Mouse (Mus musculus) heart, adult 2 months (tissue): ENCODE results near the gene Unc13c. TPM values are rescaled to one million over a fixed set of nuclear protein-coding genes. Genes with fewer than 3 reads are reported as not detected.

Source experiments
- DNase-seq, 2 experiments: peaks; one replicate each; pipeline ENCODE4 v3.0.0; 2021
- H3K27ac ChIP-seq: fragments of 200-600 bp; 2 replicates; pipeline ENCODE4 v1.8.1; 2022
- H3K27me3 ChIP-seq: fragments of 200-500 bp; 2 replicates; pipeline ENCODE4 v1.6.1; 2012; ENCODE audit warnings: mild to moderate bottlenecking, low read length, inconsistent platforms, mixed read lengths; ENCODE audit not compliant: control insufficient read depth, insufficient read depth
- H3K36me3 ChIP-seq: fragments of 200-500 bp; 2 replicates; pipeline ENCODE4 v1.6.1; 2012; ENCODE audit warnings: low read length, inconsistent platforms; ENCODE audit not compliant: control insufficient read depth, insufficient read depth
- H3K4me1 ChIP-seq: fragments of 200-500 bp; 2 replicates; pipeline ENCODE4 v1.6.1; 2011; ENCODE audit warnings: low read length; ENCODE audit not compliant: control insufficient read depth, insufficient read depth
- H3K4me3 ChIP-seq: fragments of 200-600 bp; 2 replicates; pipeline ENCODE4 v1.8.1; 2022
- H3K79me2 ChIP-seq: fragments of 200-500 bp; replicated peaks from 2 replicates; pipeline ENCODE4 v1.6.1; 2012; ENCODE audit warnings: mild to moderate bottlenecking, inconsistent platforms, low read length, moderate library complexity, mixed read lengths; ENCODE audit not compliant: control insufficient read depth, insufficient read depth
- H3K9ac ChIP-seq: fragments of 200-500 bp; 2 replicates; pipeline ENCODE4 v1.6.1; 2012; ENCODE audit warnings: low read depth, mild to moderate bottlenecking, control low read depth, inconsistent platforms, low read length, mixed read lengths
- CTCF ChIP-seq: fragments of 200-600 bp; IDR thresholded peaks from 2 replicates; pipeline ENCODE4 v1.8.1; 2022; ENCODE audit warnings: antibody characterized with exemption, mild to moderate bottlenecking, moderate library complexity
- EP300 ChIP-seq: fragments of 200-500 bp; IDR thresholded peaks from 2 replicates; pipeline ENCODE4 v1.6.1; 2011; ENCODE audit warnings: low read depth, low read length, control low read depth; ENCODE audit not compliant: insufficient read depth
- POLR2A ChIP-seq: fragments of 200-500 bp; IDR thresholded peaks from 2 replicates; pipeline ENCODE4 v1.6.1; 2011; ENCODE audit warnings: mild to moderate bottlenecking, low read depth, low read length, control low read depth; ENCODE audit not compliant: insufficient read depth
- WGBS: fragments of 180-500 bp; shearing (Covaris S2); methylation state at CpG from one replicate; pipeline ENCODE4 v1.1.7; 2018; 5-methylcytosine and 5-hydroxymethylcytosine counted together
- intact Hi-C: fragments of 180-260 bp; cut with DNase I; formaldehyde crosslinking; loops from one replicate; pipeline ENCODE4 v1.15.1; 2025
- polyA plus RNA-seq: library from polyadenylated mRNA; depleted of rRNA; stranded (reverse); fragments of >200 nt; gene quantifications from 2 replicates; pipeline ENCODE4 v1.2.3, GENCODE M21; 2012
- total RNA-seq, 2 experiments: library from RNA; stranded (reverse); gene quantifications; 2 replicates each; pipeline ENCODE4 v1.2.3; 2021

Gene Unc13c
- total and polyA plus RNA-seq, 3 experiments, result 0.02 to 0.23 (median 0.18) TPM

GRCm38 (mm10) chr9:73982597-73983344, 14.0 kb upstream of the Unc13c start:
- peak; percentile 11 to 43 for DNase-seq
- Histone ChIP-seq H3K79me2 (no peaks in the 10 kb centered on the region), H3K9ac (no peak overlapping the region), H3K4me3 (no peak overlapping the region), H3K4me1 (no peaks in the 10 kb centered on the region), H3K27me3 (no peaks in the 10 kb centered on the region), H3K36me3 (no peaks in the 10 kb centered on the region), H3K27ac (no peak overlapping the region)
- TF ChIP-seq CTCF (peak; percentile 87), EP300 (no peak)
- intact Hi-C loops, result loop anchor here (1.0 to 2.0 kb wide), 3 partner anchors 424 to 823 kb away; no protein-coding TSS in a partner anchor
- 9% methylated on average over 6 of the region's 6 CpGs for WGBS

GRCm38 (mm10) chr9:73972327-73972988, 3.7 kb upstream of the Unc13c start:
- WGBS, result 56% methylated on average over 8 of the region's 8 CpGs
- intact Hi-C loops, result no loop called here

GRCm38 (mm10) chr9:73970717-73971116, 2.0 kb upstream of the Unc13c start:
- no peak overlapping the region for H3K27ac ChIP-seq
- TF ChIP-seq POLR2A (no peak), EP300 (no peak), CTCF (no peak)
- H3K9ac ChIP-seq, result no peak overlapping the region
- no peaks in the 10 kb centered on the region; the same call in 1 of the 2 replicates for H3K4me1 ChIP-seq
- H3K79me2 ChIP-seq, result no peaks in the 10 kb centered on the region
- no peak overlapping the region for H3K4me3 ChIP-seq
- 79% methylated on average over 9 of the region's 9 CpGs for WGBS
- H3K36me3 ChIP-seq, result no peaks in the 10 kb centered on the region; the same call in 1 of the 2 replicates
- H3K27me3 ChIP-seq, result no peaks in the 10 kb centered on the region
- DNase-seq, result no peak
- intact Hi-C loops, result no loop called here

More at GRCm38 (mm10) chr9:73972327-73972988, 3.7 kb upstream of the Unc13c start:
- TF ChIP-seq CTCF (no peak), EP300 (no peak), POLR2A (no peak)
- H3K27me3 ChIP-seq, result no peaks in the 10 kb centered on the region
- no peaks in the 10 kb centered on the region; the same call in 1 of the 2 replicates for H3K4me1 ChIP-seq
- no peaks in the 10 kb centered on the region for H3K36me3 ChIP-seq
- H3K27ac ChIP-seq, result no peak overlapping the region
- H3K4me3 ChIP-seq, result no peak overlapping the region
- no peak for DNase-seq
- H3K79me2 ChIP-seq, result no peaks in the 10 kb centered on the region
- no peak overlapping the region for H3K9ac ChIP-seq

DNA sequence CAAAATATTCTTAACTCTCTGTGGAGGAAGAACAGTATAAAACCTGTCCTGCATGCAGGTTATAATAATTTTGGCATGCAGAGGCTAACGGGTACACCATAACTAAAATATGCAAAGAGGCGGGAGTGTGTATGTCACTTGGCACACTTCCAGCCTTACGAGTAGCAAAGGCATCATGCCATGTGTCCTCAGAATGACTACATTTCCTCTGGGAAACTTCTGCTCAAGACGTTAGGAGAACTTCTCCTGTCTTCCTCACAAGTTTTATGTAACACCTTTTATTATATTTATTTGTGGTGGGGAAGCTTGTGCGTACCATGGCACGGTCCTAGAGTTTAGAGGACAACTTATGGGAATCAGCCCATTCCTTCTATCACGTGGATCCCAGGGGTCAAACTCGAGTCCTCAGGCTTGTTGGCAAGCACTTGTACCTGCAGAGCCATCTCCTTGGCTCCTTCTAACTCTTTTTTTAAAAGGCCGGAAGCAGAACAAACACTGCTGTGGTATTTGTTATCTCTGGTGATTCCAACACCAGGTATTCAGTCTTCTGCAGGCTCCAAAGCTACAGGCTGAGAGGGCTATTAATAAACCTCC, 3.3 kb downstream of the Unc13c start:
- Histone ChIP-seq H3K9ac (no peak overlapping the region), H3K4me1 (no peaks in the 10 kb centered on the region; the same call in none of the 2 replicates), H3K36me3 (no peaks in the 10 kb centered on the region; the same call in 1 of the 2 replicates), H3K4me3 (no peak overlapping the region), H3K79me2 (no peaks in the 10 kb centered on the region), H3K27ac (no peak overlapping the region), H3K27me3 (no peaks in the 10 kb centered on the region)
- intact Hi-C loops, result no loop called here
- no peak for TF ChIP-seq POLR2A
- no peak for TF ChIP-seq EP300
- TF ChIP-seq CTCF, result no peak
- DNase-seq, result peak in 1 of 2 experiments; percentile 2
- 9% methylated on average over 9 of the region's 9 CpGs for WGBS

DNA sequence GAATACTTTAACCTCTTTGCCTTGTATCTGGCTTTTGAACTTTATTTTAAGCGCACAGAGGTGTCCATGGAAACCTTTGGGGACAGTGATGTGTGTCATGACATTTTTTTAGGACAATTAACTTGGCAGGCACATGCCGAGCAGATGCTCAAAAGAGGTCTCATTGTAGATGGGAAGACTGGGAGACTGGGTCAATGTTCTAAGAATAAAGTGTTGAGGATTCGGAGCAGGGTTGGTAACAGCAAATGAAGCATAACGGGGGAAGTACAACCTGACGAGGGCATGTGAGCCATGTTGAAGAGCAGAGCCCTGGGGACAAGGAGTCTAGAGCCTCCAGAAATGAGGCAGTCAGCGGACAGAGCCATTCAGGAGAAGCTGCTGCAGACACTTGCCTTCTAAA, 6.3 kb downstream of the Unc13c start:
- Histone ChIP-seq H3K9ac (no peak overlapping the region), H3K4me1 (no peaks in the 10 kb centered on the region; the same call in none of the 2 replicates), H3K4me3 (no peak overlapping the region), H3K79me2 (no peaks in the 10 kb centered on the region), H3K27me3 (no peaks in the 10 kb centered on the region), H3K36me3 (no peaks in the 10 kb centered on the region; the same call in 1 of the 2 replicates), H3K27ac (no peak overlapping the region)
- WGBS, result 79% methylated on average over 6 of the region's 6 CpGs
- TF ChIP-seq CTCF (no peak), EP300 (no peak), POLR2A (no peak)
- DNase-seq, result no peak
- intact Hi-C loops, result no loop called here

- no peaks in the 10 kb centered on the region for H3K4me1 ChIP-seq
- no peak for DNase-seq
- H3K9ac ChIP-seq, result no peak overlapping the region
- H3K27ac ChIP-seq, result no peak overlapping the region
- no peaks in the 10 kb centered on the region for H3K79me2 ChIP-seq
- no peak overlapping the region for H3K4me3 ChIP-seq
- no peak for TF ChIP-seq POLR2A
- no peak for TF ChIP-seq CTCF
- TF ChIP-seq EP300, result no peak
- intact Hi-C loops, result no loop called here
- H3K27me3 ChIP-seq, result no peaks in the 10 kb centered on the region
- no peaks in the 10 kb centered on the region for H3K36me3 ChIP-seq
Observed at GRCm38 (mm10) chr9:73952331-73952730, 16.4 kb downstream of the Unc13c start.
